Mouse (Mus musculus) testis, adult 2 months (tissue): ENCODE results near the gene Ptgr2.

Source experiments
- CTCF ChIP-seq: fragments of 200-500 bp; IDR thresholded peaks from 2 replicates; pipeline ENCODE4 v1.5.1; 2012; ENCODE audit warnings: low read depth, mild to moderate bottlenecking, inconsistent platforms, low read length, moderate library complexity; ENCODE audit not compliant: control insufficient read depth, insufficient read depth, insufficient replicate concordance
- POLR2A ChIP-seq: fragments of 200-500 bp; IDR thresholded peaks from 2 replicates; pipeline ENCODE4 v1.6.1; 2012; ENCODE audit warnings: low read depth, mild to moderate bottlenecking, inconsistent platforms, low read length, moderate library complexity; ENCODE audit not compliant: control insufficient read depth

DNA sequence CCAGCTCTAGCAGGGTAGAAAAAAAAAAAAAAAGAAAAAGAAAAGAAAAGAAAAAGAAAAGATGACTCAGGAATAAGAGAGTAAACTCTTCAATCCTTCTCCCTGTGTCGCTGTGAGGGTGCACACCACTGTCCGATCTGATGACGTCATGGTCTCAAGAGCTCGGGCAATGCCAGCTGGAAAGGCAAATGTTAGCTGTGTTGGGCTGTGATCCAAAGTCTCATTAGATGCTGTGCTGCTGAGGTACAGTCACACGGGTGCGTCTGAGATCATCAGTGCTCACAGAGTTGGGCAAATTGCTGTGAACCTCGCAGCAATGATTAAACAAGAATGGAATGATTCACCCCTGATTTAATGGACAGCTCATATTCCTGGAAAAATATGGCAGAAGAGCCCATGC, 6.1 kb upstream of the Ptgr2 start:
- TF ChIP-seq POLR2A (no peak), CTCF (no peak)
